Mouse (Mus musculus) layer of hippocampus, adult 9-11 months (tissue): ENCODE measurements at regions not wholly inside any gene's neighbourhood (a gene's known extent, or its start where the extent isn't known, plus 50 kb on each side); places are given as distances from the start of the nearest gene placed in this dataset.
"Not testable (repeated sequence)": the region's sequence is repeated elsewhere in the genome, so short reads cannot be mapped to it uniquely, and the experiment has no call there.

Experiments used
- DNase-seq: peaks from one replicate; pipeline ENCODE4 v3.0.0; 2022

DNA sequence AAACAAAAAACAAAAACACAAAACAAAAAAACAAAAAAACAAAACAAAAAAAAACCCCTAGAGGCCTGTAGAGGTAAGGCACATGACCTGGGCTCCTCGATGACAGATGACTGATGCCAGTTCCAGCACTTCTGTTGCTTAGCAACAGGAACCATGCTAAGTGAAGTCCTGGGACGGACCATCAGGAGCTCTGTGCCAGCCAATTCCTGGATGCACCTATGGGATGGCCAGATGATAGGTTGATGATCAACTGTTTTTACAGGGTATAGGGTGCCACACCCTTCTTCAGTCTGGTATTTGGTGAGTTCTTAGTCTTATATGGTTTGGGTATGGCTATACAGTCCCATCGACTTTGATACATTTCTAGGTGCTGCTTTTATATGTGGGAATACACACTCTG is 209.9 kb downstream of the Med10 start:
- no peak for DNase-seq

DNA sequence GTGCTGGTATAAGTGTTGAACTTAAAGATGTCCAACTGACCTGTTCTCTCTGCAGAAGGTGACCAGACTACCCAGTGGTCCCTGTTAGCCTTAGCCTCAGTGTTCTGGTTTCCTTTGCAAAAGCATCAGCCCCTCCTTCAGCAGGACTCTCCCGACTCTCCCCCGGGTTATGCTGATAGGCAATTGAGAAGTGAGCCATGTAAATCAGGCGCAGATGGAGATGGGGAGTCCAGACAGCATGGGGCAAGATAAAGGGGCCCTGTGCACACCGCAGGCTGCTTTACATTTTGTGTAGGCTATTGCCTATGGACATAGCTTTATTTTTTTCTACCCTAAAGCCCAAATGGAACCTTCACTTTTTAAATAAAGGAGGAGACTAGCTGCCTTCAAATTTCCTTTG is 213.0 kb downstream of the Med10 start:
- no peak for DNase-seq

DNA sequence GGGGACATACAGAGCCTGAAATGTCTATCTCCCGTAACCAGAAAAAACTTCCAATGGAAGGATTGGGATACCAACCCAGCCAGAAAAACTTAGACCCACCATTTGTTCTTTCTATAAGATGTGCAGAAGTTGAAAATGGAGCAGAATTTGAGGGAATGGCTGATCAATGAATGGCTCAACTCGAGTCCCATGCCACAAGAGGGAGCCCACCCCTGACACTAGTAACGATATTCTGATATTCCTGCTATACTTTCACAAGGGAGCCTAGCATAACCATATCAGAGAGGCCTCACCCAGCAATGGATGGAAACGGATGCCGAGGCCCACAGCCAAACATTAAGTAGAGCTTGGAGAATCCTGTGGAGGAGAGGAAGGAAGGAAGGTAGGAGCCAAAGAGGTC is 215.3 kb downstream of the Med10 start:
- DNase-seq = peak; percentile 11

DNA sequence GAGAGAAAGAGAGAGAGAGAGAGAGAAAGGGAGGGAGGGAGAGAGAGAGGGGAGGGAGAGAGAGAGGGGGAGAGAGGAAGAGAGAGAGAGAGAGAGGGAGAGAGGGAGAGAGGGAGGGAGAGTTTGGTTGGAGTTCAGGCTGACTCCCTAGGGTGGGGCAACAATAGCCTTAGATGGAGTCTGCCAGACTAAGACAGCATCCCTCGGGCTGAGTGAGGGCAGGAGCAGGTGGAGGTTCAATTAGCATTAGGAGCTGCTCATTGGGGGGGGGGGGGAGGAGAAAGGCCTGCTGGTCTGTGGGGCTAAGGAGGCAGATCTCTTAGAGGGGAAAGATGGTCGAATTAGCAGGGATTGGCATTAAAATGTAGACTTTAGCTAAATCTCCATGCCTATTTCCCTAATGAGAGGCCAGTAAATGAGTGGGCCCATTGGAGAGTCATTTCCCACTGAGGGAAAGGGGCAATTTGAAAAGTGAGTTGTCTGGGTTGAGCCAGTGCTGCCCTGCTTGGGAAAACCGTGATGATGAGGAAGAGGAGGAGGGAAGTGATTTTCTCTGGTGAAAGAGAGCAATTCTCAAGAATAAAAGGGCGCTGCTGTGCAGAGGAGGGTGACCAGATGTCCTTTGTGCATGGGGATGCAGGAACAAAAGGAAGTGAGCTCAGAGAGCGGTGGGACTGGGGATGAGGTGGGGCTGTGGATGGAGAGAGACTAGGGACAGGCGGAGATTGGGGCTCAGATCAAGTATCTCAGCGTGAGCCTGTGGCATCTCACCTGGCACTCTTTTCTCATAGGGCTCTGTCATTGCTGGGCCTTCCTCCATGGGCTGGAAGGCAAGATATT is 218.0 kb downstream of the Med10 start:
- DNase-seq = no peak

DNA sequence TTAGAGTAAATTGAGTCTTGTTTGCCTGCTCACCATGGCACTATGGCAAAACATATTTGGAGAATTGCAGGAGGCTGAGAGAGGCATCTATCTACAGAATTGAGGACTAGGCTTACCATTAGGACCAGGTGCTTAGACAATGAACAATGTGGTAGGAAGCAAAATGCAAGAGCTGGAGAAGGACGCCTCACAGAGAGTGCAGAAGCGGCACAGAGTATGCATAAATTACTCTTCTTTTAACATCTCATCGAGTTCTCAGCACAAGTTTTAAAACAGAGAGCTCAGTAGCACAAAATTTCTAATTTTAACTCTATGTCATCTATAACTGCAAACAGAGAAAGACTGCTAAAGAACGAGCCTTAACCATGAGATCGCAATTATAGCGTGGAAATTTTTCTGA is 231.1 kb downstream of the Med10 start:
- no peak for DNase-seq

DNA sequence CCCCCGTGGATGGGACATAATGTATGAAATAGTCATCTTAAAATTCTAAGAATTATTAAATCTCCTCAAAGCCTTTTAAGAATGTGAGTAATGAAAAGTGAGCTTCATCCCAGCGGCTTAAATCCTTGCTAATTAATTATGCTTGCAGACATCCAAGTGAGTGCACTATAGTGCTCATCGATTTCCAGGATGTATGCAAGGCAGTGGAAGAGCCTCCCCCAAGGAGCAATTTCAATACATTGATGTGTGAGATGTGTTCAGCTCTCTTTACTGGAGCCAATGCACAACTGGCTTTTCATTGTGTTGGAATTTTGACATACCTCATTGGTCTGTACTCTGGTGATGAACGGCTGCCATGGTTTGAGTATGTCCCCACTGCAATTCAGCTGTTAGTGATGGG is 231.6 kb downstream of the Med10 start:
- DNase-seq = no peak

DNA sequence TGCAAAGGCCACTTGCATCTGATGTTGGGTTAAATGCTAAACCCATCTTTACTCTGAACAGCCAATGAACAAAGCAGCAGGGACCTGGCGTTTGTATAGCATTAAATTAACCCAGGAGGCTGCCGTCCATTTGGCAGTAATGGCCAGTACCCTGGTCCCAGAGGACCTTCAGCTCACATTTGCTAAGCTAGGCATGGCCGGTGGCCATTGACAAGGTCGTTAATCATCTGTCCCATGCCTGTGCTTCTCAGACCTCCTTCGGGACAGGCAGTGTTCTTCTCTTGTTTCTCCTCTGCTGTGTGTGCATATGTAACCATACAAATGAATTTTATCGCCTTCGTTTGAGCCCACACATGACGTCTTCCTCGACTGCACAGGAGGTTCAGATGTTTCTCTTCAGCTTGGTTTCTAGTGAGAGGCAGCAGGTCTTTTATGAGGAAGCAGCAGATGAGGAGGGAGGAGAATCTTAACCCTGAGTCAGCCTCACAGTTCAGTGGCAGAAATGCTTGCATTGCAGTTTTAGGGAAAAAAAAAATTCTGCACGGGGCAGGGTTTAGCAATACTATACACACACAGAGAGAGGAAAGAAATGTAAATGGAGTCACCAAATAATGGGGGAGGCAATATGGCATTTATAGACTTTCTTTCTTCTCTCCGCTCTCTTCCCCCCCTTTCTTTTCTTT is 235.9 kb downstream of the Med10 start:
- peak; percentile 13 for DNase-seq

DNA sequence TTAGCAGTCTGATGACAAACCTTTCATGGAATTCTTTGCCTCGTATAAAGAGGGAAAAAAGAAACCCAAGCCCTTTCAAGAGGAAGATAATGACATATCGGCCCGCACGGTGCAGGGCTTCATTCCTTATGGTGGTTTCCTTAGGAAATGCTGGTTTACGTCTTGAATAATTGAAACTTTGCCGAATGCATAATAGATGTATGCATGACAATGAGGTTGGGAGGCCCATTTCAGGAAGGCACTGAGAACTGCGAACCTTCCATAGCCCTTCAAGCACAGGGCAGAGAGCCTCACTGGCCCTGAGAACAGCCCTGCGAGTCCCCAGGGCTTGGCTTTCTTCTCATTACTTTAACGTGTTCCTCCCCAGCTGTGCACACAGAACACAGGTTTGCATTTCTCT is 255.7 kb downstream of the Med10 start:
- DNase-seq = no peak

DNA sequence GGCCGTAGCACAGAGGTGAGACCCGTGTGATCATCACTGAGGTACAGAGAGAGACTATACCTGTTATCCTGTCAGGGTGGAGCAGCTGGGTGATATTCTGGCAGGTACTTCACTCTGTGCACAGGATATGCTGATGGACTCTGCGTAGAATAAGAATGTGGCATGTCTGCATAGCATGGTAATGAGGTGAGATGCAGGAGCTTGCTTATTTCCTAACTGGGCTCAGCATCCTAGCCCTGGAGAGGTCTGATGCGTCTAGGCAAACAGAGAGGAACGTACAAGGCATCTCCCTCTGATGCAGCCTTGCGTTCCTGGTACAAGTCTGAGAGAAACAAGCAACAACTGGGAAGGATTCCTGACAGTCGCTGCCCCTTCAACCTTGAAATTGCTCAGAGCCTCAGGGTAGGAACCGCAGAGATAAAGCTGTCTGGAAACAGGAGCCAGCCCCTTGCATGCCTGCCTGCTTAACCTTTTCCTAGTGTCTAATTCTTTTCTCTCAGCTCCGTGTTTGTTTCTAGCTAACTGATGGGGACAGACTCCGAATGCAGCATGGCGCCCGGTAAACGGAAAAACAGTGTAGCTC is 259.3 kb downstream of the Med10 start:
- DNase-seq = no peak

DNA sequence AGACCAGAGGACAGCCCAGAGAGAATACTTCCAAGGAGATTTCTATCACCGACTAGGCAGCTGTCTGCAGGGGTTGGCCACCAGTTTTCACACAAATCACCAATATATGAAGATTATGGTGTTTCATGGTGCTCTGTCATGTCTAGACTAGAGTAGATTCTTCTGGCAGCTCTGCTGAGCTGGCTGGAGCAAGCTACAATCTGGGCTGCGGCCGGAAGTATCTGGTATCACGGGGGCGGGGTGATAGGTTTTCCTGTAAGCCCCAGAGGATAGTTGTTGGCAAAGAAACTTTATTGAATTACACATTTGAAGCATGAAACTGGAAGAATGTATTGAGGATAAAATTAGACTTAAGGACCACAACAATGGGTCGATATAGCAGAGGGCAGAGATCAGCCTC is 271.5 kb downstream of the Med10 start:
- no peak for DNase-seq

DNA sequence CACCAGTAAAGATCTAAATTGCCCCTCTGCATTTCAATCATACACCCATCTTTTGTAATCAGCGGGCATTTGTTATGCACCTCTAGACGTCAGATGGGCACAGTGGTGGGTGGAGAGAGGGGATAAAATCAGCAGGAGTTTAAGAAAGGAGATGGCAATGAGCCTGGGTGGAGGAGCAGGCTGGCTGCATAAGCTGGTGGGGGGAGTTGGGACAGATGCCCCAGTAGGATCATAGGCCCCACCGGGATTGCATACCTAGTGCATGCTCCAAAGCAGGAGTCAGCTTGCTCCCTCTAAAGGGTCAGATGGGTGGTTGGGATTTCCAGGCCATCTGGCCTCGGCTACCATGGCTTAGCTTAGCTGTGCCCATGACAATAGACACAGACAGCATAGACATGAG is 273.2 kb downstream of the Med10 start:
- no peak for DNase-seq

DNA sequence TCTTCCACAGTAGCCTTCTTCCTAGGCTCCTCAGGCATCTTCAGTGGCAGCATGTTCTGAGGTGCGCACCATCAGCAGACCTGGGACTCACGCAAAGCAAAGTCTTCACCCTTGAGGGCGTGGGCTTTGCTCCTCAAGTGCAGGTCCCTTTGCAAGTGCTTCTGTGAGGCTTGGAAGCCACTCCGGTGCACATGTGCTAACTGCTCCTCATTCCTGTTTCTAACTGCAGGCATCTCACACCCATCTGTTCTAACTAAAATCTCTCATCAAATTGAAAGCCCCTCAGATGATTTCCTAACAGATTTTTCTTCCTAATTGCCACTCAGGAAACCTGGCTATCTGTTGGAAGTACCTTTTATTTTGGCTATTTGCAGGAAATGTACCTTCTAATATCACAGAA is 278.9 kb downstream of the Med10 start:
- peak; percentile 16 for DNase-seq

DNA sequence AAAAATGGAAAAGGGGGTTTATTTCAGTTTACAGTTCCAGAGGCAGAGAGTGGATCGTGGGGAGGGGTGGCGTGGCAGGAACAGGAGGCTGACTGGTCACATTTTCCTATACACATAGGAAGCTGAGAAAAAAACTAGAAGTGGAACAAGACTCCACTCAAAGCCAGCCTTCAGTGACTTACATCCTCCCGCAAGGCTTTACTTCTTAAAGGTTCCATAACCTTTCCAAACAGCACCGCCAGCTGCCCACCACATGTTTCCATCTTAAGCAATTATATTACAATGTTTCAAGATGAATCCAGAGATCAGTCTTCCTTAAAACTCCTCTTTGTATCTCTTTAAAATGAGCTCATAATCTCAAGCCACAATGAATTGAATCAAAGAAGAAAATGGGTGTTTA is 290.7 kb downstream of the Med10 start:
- no peak for DNase-seq

DNA sequence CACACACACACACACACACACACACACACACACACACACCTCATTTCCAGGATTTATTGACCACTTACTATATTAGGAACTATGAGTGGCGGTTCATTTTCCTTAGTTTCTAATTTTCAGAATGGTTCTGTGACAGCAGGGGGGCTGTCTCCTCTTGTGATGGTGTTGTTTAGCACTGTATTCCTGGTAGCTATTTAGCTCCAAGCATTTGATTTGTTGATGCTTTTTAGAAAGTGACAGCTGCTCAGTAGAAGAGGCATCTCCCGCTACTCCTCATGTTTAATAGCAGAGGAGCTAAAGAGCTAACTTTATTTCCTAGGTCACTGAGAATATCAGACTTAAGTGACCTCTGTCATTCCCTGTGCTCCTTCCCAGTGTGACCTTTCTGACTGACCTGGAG is 291.8 kb downstream of the Med10 start:
- no peak for DNase-seq

DNA sequence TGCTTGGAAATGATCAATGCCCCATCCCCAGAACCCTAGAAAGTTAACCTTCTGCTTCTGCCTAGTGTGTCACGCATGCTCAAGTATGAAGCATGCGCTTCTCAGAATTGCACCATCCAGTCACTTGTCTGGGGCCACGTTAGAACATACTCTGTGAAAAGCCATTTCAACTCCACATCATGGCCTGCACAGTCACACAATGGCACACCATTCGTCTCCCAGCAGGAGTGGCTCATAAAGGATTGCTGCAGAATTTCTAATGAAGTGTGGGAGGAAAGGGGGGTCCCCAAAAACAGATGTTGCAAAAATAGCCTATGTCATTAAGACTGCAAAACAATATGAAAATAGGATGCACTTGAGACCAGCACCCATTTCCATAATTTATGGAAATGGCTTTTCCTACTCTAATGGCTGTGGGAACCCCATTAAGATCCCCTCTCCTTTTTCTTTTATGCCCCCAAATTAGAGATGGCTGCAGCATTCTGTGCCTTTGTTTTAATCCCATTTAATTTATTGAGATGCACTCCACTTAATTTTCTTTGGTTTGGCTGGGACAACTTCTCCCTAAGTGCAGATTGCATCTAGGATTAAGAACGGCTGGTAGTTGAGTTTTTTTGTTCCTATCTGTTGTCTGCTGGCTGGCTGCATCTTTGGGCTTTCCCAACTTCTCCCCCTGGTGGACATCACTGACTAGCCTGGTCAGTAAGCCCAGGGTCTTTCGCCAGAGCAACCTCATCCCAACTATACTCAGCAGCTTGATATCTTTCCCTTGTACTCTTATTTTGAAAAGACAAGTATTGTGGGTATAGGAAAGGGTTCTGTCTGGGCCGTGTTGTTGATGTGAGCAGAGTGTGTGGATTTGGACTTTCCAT is 294.5 kb downstream of the Med10 start:
- no peak for DNase-seq

DNA sequence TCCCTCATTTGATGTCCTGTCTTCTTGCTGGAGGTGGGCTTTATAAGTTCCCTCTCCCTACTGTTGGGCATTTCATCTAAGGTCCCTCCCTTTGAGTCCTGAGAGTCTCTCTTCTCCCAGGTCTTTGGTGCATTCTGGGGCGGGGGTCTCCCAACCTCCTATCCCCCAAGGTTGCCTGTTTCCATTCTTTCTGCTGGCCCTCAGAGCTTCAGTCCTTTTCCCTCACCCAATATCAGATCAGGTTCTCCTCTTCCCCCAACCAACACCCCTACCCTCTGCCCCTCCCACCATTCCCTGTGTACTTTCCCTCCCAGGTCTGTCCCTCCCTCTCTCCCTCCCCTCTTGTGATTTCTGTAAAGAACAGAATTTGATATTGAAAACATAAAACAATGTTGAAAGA is 297.9 kb downstream of the Med10 start:
- DNase-seq = not testable (repeated sequence)

DNA sequence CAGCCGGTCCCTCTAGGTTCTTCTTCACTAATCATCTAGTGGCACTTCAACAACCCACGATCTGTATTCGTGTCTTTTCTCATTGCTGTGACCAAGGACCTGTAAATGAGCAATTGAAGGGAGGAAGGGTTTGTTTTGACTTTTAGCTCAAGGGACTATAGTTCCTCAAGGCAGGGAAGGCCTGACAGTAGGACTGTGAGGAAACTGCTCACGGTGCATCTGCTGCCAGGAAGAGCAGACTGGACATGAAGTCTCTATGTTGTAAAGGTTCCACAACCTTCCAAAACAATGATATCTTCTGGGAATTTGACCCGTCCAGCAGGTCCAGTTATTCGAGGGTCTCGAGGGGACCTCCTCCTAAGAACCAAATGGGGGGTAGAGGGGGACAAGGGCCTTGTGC is 300.8 kb downstream of the Med10 start:
- DNase-seq = no peak

DNA sequence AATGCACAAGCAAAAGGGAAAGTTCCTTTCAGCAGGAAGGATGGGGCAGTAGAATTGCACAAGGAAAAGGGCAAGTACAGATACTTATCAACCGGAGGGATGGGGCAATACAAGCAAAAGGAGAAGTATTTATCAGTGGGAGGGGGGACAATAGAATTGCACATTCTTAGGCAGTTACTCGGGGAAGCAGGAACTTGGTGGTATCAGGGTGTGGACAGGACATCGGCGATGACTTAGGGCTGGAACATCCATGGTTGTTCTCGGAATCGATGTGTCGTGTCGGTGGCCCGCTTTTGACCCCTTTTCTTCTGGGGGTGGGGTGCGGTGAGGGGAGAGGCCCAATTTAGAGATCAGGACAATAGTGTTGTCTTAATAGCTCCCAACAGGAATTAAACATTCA is 301.3 kb downstream of the Med10 start:
- DNase-seq = not testable (repeated sequence)

DNA sequence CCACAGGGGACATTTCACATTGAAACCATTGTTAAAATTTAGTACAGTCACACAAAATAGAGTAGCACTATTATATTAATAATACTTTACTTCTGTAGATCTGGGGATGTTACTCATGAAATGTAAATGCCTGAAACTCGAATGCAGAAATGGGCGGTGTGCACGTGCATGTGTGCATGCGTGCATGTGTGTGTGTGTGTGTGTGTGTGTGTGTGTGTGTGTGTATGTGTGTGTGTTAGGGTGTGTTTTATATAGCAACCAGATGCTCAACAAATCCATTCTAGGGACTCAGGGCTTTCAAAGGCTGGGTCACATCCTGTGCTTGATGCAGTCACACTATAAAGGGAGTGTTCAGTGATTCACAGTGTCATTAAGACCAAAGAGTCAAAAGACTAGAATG is 301.7 kb downstream of the Med10 start:
- DNase-seq = no peak

DNA sequence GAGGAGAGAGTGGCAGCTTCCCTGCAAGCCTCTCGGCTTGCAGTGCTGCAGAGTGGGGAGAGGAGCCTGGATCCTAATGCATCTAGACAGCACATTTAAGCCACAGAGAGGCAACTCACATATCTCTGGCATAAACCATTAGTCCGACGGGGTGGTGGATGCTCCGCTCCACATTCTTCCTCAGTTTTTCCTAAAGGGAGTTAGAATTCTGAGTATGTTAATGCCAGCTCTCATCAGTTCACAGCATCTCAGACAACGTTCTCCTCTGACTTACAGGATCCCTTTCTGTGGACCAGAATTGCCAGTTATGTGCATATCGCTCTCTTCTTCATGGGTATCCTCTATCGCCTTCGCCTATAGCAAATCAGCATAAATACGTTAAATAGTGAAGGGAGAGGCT is 313.4 kb downstream of the Med10 start:
- no peak for DNase-seq

DNA sequence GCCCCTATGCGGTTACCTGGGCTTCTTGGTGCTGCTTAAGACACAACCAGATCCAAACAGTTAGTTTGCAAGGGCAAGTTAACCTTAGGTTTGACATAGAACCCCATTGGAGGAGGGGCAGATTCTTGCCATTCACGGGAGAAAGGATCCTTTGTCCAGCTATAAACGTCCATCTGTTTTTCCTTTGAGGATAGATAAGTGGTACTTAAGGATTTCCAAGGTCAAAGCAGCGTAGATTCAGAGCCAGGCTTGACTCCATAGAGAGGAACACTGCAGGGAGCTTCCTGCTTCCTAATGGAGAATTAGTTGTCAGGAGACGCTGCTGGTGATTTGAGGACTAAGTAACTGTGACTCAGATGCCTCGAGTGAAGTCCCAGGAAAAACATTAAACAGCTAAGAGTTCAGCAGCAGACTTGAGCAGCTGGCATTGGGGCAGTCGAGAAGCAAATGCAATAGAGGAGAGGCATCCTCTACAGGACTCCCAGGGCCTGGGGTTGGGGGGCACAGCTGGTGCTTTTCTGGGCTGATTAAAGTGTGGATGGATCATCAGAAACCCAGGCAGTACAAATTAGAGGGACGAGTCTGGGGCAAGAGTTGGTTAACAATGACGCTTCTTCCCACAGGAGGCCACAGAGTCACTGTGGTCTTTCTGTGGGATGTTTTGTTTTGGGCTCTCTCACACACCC is 322.8 kb downstream of the Med10 start:
- no peak for DNase-seq

DNA sequence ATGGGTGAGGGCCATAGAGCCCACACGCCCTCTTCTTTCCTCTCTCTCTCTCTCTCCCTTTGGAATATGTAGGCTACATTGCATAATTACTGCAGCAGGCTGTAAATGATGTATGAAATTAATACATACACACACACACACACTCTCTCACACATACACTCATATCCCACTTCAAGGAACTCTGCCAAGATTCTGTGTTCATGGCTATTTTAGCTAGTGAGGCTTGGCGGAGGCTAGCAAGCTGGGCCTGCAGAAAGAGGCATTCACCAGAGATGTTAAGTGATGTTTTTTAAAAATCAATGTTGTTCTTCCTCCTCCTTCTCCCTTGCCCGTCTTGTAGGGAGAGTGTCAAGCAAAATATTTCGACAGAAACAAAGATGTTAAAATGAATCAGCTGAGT is 325.1 kb downstream of the Med10 start:
- DNase-seq = no peak

DNA sequence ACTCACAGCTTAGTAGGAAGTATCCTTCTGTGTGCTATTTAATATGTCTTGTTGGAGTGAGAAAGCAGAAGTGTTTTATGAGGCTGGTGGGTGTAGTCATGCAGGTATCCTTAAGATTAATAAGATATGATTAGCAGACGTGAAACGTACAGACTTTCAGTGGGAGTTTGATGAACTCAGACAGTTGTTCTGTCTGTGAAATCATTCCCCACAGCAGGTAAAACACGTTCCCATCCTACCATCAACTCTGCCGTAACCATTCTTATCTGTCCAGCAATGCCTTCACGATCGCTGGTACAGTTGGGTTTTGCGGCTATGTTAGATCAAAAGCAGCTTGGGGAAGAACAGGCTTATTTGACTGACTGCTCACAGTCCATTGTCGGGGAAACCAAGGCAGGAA is 332.3 kb downstream of the Med10 start:
- DNase-seq = no peak
